Mouse (Mus musculus): ENCODE data around the gene Ube4a.

DNA sequence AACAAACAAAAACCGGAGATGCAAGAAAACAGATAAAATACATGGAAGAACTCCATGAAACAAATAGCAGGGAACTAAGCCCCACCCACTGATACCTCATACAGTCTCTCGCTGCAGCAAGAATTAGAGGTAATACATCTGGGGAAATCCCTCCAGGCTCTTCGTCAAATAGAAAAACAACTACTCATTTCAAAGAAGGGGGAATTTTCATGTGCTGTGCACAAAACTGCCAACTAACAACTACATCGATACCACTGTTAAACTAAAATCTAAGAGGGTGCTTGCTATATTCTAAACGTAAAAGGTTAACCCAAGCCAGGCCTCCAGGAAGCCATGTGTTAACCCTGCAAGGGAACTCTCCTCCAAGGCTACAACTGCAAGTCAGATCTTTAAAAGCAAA is 91.7 kb downstream of the Ube4a start:
- TF ChIP-seq TCF12 (IDR thresholded peaks at IDR 0.05; ENCODE audit: insufficient read depth, poor library complexity, severe bottlenecking), result no peak
- TF ChIP-seq POLR2A (IDR thresholded peaks at IDR 0.05; ENCODE audit: insufficient read length, low read depth), result no peak
- TF ChIP-seq MYOG (IDR thresholded peaks at IDR 0.05; ENCODE audit: control insufficient read depth in 1 of 3, insufficient read depth in 1 of 3, insufficient read length in 2 of 3, low read depth in 2 of 3), result no peak
- no peak for TF ChIP-seq E2F4 (IDR thresholded peaks at IDR 0.05; ENCODE audit: insufficient read depth)
- no peak for TF ChIP-seq REST (IDR thresholded peaks at IDR 0.05; ENCODE audit: insufficient read depth, insufficient read length)
- no peak for TF ChIP-seq MAX (IDR thresholded peaks at IDR 0.05; ENCODE audit: low read depth)
- no peak for TF ChIP-seq POLR2AphosphoS2 (IDR thresholded peaks at IDR 0.05; ENCODE audit: insufficient read length, low read depth)
- no peak for TF ChIP-seq CEBPB (IDR thresholded peaks at IDR 0.05; ENCODE audit: insufficient read depth, poor library complexity, severe bottlenecking)
- no peak for TF ChIP-seq MYOD1 (IDR thresholded peaks at IDR 0.05; ENCODE audit: control insufficient read depth in 1 of 3, insufficient read length in 2 of 3, low read depth in 2 of 3)
- no peak for TF ChIP-seq SRF (IDR thresholded peaks at IDR 0.05; ENCODE audit: control insufficient read depth, insufficient read length, low read depth)
- TF ChIP-seq USF1 (IDR thresholded peaks at IDR 0.05; ENCODE audit: low read depth), result no peak

Data from myocyte (in vitro differentiated cells).